Mouse (Mus musculus) ES-Bruce4 (cell line): ENCODE results near the gene Ucma. TPM values are rescaled to one million over a fixed set of nuclear protein-coding genes. Genes with fewer than 3 reads are reported as not detected.

Source experiments
- H3K27ac ChIP-seq: 2 replicates; pipeline ENCODE4 v1.5.1; 2012; ENCODE audit warnings: low read length, inconsistent platforms; ENCODE audit not compliant: insufficient read depth
- H3K27me3 ChIP-seq: 2 replicates; pipeline ENCODE4 v1.6.1; 2012; ENCODE audit warnings: mild to moderate bottlenecking, low read length, inconsistent platforms; ENCODE audit not compliant: control insufficient read depth, poor library complexity, insufficient read depth, severe bottlenecking
- H3K36me3 ChIP-seq: 2 replicates; pipeline ENCODE4 v1.6.1; 2012; ENCODE audit warnings: inconsistent platforms, mild to moderate bottlenecking, low read length, moderate library complexity; ENCODE audit not compliant: control insufficient read depth, poor library complexity, insufficient read depth, severe bottlenecking
- H3K4me1 ChIP-seq: one replicate; pipeline ENCODE4 v1.8.1; 2011; ENCODE audit warnings: low read length; ENCODE audit not compliant: control insufficient read depth, insufficient read depth
- H3K4me3 ChIP-seq: 2 replicates; pipeline ENCODE4 v1.5.1; 2011; ENCODE audit warnings: low read depth, mild to moderate bottlenecking, low read length
- H3K9ac ChIP-seq: 2 replicates; pipeline ENCODE4 v1.6.1; 2012; ENCODE audit warnings: low read depth, mild to moderate bottlenecking, inconsistent platforms; ENCODE audit not compliant: poor library complexity, severe bottlenecking
- H3K9me3 ChIP-seq: replicated peaks from 2 replicates; pipeline ENCODE4 v1.6.1; 2012; ENCODE audit warnings: mild to moderate bottlenecking, low read length, inconsistent platforms; ENCODE audit not compliant: control insufficient read depth, poor library complexity, insufficient read depth, severe bottlenecking
- CTCF ChIP-seq: IDR thresholded peaks from one replicate; pipeline ENCODE4 v1.8.1; 2011; ENCODE audit warnings: low read depth, low read length
- EP300 ChIP-seq: IDR thresholded peaks from 2 replicates; pipeline ENCODE4 v1.6.1; 2011; ENCODE audit warnings: low read depth, low read length; ENCODE audit not compliant: insufficient read depth
- POLR2A ChIP-seq: IDR thresholded peaks from one replicate; pipeline ENCODE4 v1.8.1; 2011; ENCODE audit warnings: low read length; ENCODE audit not compliant: insufficient read depth
- polyA plus RNA-seq: library from polyadenylated mRNA; stranded (reverse); fragments of >200 nt; gene quantifications from 2 replicates; pipeline ENCODE4 v1.2.4, GENCODE M21; 2011; ENCODE audit warnings: low read depth; ENCODE audit not compliant: missing spikeins, insufficient read depth, insufficient read length

Ucma gene
- polyA plus RNA-seq, 1 experiment, result not detected

DNA sequence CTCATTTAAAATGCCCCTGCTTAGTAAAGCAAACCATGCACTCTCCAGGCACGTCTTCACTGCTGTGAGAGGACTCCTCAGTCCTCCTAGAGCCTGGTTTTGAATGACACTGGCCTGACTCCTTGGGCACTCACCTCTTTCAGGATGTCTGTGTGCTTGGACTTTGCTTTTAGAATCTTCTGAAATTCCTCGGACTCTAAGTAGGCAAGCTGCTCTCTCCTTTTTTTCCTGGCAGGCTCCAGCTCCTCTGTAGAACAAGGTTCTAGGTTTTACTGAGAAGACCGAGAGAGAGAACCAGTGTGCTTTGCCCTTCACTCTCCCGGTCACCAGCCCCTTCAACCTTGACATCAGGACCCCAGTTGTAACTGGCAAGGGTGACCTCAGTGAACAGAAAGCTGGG is 18.5 kb downstream of the Ucma start:
- TF ChIP-seq CTCF, result no peak
- TF ChIP-seq POLR2A, result no peak
- TF ChIP-seq EP300, result no peak
- no peak overlapping the region for H3K27ac ChIP-seq
- peaks cover 88% of the 10 kb centered on the region for H3K36me3 ChIP-seq
- no peak overlapping the region for H3K9ac ChIP-seq
- no peaks in the 10 kb centered on the region for H3K9me3 ChIP-seq
- H3K27me3 ChIP-seq, result no peaks in the 10 kb centered on the region
- no peak overlapping the region for H3K4me3 ChIP-seq
- no peaks in the 10 kb centered on the region for H3K4me1 ChIP-seq

- Histone ChIP-seq H3K36me3 (peaks cover 90% of the 10 kb centered on the region), H3K9ac (no peak overlapping the region), H3K9me3 (no peaks in the 10 kb centered on the region), H3K27ac (no peak overlapping the region), H3K27me3 (no peaks in the 10 kb centered on the region), H3K4me3 (no peak overlapping the region), H3K4me1 (no peaks in the 10 kb centered on the region)
- TF ChIP-seq EP300 (no peak), CTCF (no peak), POLR2A (no peak)
These were observed 19.7 kb downstream of the Ucma start for GRCm38 (mm10) chr2:4995646-4996045.

DNA sequence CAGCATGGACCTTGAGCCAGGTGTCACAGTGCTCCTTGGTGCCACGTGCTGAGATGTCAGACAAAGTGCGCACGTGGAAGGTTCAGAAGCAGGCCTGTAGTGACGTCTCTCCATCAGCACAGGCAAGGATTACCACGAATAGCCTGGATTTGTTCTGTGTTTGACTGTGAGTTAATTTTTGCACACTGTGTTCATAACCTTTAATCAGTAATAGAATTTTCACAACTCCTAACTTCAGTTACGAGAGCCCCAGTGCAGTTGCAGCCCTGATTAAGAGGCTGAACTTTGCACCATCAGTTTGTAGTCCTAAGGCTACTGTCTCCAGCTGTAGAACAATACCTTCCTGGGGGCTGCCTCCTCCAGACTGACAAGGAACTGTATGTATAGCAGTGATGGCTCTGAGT is 20.5 kb downstream of the Ucma start:
- Histone ChIP-seq H3K27ac (no peak overlapping the region), H3K4me1 (no peaks in the 10 kb centered on the region), H3K9ac (no peak overlapping the region), H3K27me3 (no peaks in the 10 kb centered on the region), H3K9me3 (no peaks in the 10 kb centered on the region), H3K4me3 (no peak overlapping the region), H3K36me3 (peaks cover 89% of the 10 kb centered on the region)
- TF ChIP-seq POLR2A (no peak), EP300 (no peak), CTCF (no peak)

DNA sequence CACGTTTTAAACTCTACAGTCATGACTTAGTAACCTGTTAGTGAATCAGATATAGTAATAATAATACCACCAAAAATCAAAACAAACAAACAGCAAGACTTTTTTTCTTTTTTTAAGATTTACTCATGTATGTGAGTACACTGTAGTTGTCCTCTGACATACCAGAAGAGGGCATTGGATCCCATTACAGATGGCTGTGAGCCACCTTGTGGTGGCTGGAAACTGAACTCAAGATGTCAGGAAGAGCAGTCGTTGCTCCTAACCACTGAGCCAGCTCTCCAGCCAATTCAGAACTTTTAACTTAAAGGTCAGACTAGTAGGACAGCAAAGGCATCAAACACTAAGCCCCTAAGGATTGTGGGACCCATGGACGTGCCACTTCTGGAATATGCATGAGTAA is 23.0 kb downstream of the Ucma start:
- no peak overlapping the region for H3K4me3 ChIP-seq
- no peaks in the 10 kb centered on the region for H3K4me1 ChIP-seq
- TF ChIP-seq EP300, result no peak
- TF ChIP-seq POLR2A, result no peak
- TF ChIP-seq CTCF, result no peak
- H3K27me3 ChIP-seq, result no peaks in the 10 kb centered on the region
- H3K36me3 ChIP-seq, result peaks cover 78% of the 10 kb centered on the region
- no peaks in the 10 kb centered on the region for H3K9me3 ChIP-seq
- no peak overlapping the region for H3K27ac ChIP-seq
- no peak overlapping the region for H3K9ac ChIP-seq

DNA sequence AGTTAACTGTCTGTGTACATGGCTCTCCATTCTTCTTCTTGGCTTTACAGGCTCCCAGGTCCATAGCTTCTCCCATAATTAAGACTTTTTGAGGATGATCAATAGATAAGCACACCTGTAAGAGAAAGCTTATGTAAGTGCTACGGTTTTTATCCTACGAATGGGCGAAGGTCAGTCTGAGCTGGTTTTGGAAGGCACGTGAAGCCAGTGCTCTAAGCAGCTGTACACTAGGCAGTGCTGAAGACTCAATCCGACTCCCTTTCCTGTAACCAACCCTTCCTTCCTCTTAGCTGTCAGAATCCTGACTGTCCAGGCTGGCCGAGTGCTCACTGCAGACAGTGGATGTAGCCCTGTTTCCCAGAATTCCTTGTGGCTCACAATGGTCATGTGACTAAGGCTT is 25.3 kb downstream of the Ucma start:
- H3K9me3 ChIP-seq, result no peaks in the 10 kb centered on the region
- H3K36me3 ChIP-seq, result peaks cover 74% of the 10 kb centered on the region
- no peaks in the 10 kb centered on the region for H3K27me3 ChIP-seq
- H3K9ac ChIP-seq, result no peak overlapping the region
- TF ChIP-seq EP300, result no peak
- TF ChIP-seq POLR2A, result no peak
- no peak for TF ChIP-seq CTCF
- H3K4me1 ChIP-seq, result no peaks in the 10 kb centered on the region
- no peak overlapping the region for H3K4me3 ChIP-seq
- H3K27ac ChIP-seq, result no peak overlapping the region

DNA sequence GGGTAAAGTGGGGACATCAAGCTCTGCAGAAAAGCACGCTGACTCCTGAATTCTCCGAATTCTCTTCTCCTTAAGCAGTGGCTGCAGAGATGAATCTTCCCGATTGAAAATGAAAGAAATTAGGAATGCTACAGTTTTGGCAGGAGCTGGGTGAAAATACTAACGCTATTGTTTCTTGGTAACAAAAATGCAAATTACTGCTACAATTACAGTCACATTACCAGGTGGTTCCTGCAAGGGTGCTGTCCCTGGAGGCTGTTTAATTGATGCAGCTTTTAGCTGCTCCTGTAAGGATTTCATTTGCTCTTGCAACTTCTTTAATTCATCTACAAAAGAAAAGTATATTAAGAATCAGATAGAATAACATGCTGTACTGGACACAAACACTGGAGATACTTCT is 31.2 kb downstream of the Ucma start:
- no peaks in the 10 kb centered on the region for H3K9me3 ChIP-seq
- H3K4me1 ChIP-seq, result no peaks in the 10 kb centered on the region
- peaks cover 58% of the 10 kb centered on the region for H3K36me3 ChIP-seq
- H3K9ac ChIP-seq, result no peak overlapping the region
- no peak overlapping the region for H3K4me3 ChIP-seq
- H3K27ac ChIP-seq, result no peak overlapping the region
- no peaks in the 10 kb centered on the region for H3K27me3 ChIP-seq
- TF ChIP-seq POLR2A (no peak), CTCF (no peak), EP300 (no peak)
